Mouse (Mus musculus) mouse embryonic stem cell (cell line): ENCODE measurements around the gene Fam131a.

Experiments
- in situ Hi-C, 2 experiments: fragments of 300-500 bp; cut with MboI; formaldehyde crosslinking; loops; 1 replicate in 1 of 2; 3 replicates in 1 of 2; pipeline ENCODE4 v1.14.3; 2019 to 2020; ENCODE audit warnings: low sequenced_read_pairs in 2 of 2, low pct_unique_long_range_greater_than_20kb in 1 of 2, mixed read lengths in 1 of 2; ENCODE audit not compliant: unreplicated experiment in 1 of 2

Fam131a gene

DNA sequence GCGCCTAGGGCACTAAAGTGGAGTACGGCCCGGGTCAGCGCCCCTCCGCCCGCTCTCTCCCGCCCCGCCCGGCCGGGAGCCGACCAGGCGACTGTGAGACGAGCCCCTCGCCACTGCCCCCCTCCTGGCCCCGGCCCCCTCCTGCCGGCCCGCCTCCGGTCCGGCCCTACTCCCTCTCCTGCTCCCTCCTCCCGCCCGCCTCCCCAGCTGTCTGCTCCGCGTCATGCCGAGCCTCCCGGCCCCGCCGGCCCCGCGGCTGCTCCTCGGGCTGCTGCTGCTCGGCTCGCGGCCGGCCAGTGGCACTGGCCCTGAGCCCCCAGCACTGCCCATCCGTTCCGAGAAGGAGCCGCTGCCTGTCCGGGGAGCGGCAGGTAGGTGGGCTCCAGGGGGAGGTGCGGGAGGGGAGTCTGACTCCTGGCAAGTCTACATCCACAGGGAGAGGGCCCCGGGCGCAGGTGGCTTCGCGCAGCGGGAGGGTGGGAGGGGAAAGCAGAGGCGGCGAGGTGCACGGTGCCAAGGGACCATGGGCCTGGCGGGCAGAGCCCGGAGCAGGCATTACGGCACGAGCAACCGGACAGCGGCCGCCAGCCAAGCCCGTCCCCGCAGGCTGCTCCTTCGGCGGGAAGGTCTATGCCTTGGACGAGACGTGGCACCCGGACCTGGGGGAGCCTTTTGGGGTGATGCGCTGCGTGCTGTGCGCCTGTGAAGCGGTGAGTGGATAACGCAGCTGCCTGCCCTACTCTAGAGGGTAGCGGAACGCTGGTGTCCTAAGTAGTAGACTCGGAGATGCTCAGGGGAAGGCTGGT, 40.1 kb downstream of the Fam131a start, which contains the start of gene Chrd:
TSS of gene Chrd (plus strand) at position 203 of the 806 bp plus-strand sequence.
- in situ Hi-C loops = no loop called here

DNA sequence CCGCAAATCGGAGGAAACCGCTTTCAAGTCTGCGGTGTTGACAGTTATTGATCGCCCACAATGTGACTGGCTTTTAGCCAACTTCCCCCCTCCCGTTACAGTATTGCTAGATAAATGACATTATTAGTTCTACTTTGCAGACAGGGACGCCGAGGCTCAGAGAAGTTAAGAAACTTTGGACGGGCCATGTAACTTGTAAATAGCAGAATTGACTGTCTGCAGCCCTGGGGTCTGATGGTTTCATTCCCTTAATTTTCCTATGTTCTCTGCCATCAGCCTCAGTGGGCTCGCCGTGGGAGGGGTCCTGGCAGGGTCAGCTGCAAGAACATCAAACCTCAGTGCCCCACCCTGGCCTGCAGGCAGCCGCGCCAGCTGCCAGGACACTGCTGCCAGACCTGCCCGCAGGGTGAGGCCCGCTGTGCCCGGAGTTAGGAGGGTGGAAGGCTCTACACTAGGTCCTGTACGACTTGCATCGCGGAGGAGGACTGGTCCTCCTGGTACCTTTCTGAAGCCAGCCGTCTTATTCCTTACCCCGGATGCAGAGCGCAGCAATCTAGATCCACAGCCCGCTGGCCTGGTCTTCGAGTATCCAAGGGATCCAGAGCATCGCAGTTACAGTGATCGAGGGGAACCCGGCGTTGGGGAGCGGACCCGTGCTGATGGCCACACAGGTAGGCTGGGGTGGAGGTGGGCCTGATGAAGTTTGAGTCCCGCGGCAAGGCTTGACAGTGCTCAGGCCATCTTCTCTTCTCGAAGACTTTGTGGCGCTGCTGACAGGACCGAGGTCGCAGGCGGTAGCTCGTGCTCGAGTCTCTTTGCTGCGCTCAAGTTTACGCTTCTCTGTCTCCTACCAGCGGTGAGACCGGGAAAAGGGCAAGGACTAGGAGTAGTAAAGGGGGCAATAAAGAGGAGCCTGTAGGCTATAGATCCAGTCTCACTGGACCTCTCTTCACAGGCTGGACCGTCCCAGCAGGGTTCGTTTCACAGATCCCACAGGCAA, 41.0 kb downstream of the Fam131a start, which contains the start of gene Thpo:
TSS of gene Thpo (minus strand) at position 781 of the 1,000 bp plus-strand sequence.
- in situ Hi-C loops = no loop called here

DNA sequence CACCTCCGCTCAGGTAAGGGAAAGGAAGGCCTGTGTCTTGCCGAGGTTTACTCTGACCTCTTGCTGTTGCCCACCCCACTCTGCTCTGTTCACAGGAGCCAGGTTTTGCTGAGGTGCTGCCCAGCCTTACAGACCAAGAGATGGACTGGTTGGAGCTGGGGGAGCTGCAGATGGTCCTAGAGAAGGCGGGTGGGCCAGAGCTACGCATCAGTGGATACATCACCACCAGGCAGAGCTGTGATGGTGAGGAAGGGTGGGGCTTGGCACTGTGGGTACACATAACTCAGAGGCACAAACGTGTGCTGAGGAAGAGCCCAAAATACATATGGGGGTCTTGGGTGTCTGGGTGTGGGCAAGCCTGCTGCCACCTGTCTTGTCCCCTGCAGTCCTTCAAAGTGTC, 42.6 kb downstream of the Fam131a start:
- in situ Hi-C loops = no loop called here

DNA sequence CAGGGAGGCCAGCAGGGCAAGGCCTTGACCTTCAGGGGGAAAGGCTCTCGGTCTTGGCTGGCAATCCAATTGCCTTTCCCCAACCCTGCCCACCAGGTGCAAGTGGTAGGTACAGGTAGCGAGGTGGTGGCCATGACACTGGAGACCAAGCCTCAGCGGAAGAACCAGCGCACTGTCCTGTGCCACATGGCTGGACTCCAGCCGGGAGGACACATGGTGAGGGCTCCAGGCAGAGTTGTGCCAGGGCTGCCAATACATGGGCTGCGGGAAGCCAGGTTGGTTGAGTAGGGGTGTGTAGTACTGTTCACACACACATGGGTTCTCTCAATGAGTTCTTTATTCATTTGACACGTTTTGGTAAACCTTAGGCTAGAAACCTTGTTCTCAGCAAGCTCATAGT, 43.1 kb downstream of the Fam131a start:
- in situ Hi-C loops = no loop called here

DNA sequence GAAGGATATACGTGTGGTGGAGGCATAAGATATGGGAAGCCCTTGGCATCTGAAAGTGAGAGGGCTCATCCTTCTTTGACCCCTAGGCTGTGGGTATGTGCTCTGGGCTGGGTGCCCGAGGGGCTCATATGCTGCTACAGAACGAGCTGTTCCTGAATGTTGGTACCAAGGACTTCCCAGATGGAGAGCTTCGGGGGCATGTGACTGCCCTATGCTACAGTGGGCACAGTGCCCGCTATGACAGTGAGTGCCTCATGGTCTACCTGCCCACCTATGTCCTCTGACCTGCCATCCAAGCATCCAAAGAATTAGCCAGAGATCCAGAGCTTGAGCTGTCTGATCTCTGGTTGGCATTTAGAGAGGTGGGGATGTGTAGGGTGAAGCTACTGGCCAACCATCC, 43.8 kb downstream of the Fam131a start:
- in situ Hi-C loops = no loop called here

DNA sequence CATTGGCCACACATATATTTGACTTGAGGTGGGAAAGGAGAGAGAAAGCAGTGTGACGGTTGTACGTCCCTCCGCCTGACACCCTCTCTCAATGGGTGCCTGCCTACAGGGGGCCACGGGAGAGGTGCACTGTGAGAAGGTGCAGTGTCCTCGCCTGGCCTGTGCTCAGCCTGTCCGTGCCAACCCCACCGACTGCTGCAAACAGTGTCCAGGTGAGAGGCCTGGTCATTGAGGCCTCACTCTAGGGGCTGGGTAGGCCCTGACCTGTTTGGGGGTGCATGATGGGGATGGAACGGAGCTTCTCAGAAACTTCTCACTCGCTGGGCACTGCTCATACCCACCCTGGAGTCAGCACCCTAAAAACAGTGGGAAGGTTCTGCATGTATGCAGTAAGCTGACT, 46.8 kb downstream of the Fam131a start:
- in situ Hi-C loops = no loop called here

DNA sequence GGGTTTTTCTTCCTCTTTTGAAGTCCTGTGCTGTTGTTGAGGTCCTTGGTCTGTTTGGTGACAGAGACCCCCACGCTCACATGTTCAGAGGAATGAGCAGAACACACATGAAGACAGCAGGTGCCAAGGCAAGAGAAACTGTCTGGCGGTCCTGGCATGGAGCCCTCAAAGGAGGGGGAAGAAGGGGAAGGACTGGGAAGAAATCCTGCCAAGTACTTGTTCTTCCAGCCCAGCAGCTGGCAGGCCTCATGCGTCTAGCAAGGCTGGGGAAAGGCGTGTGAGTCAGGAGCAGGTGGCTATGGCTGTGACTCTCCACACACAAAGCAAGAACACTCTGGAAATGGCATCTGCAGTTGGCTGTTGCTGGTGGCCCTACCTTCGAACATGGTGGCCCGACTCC, 53.6 kb downstream of the Fam131a start:
- in situ Hi-C loops = no loop called here

DNA sequence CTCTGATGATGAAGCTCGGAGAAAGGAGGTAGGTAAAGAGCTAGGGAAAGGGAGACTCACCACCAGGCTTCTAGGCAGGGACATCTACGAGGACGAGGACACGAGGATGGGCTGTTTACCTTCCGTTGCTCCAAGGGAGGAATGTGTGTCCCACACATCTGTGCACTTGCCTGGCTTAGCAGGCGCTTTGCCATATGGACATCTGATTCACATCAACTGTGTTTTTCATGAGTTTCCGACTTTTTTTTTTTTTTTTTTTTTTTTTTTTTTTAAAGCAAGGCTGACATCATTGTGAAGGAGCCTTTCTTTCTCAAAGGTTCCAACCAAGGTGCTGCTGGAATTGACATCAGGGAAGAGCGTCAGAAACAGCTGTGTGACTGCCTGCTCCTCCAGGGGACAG, 57.5 kb downstream of the Fam131a start:
- in situ Hi-C loops = loop anchor here in 1 of 2 experiments (25.0 kb wide), 1 partner anchor 437 kb away; no protein-coding TSS in a partner anchor
